Mouse (Mus musculus) megakaryocyte, embryonic 14.5 days (primary cell): ENCODE measurements at regions not wholly inside any gene's neighbourhood (a gene's known extent, or its start where the extent isn't known, plus 50 kb on each side); places are given as distances from the start of the nearest gene placed in this dataset.

Experiments used
- FLI1 ChIP-seq: IDR thresholded peaks from 2 replicates; pipeline ENCODE4 v1.6.1; 2012; ENCODE audit warnings: low read length, inconsistent platforms, mixed read lengths
- GATA1 ChIP-seq: IDR thresholded peaks from 3 replicates; pipeline ENCODE4 v1.6.1; 2012; ENCODE audit warnings: mixed read lengths, low read length, inconsistent platforms, borderline replicate concordance

DNA sequence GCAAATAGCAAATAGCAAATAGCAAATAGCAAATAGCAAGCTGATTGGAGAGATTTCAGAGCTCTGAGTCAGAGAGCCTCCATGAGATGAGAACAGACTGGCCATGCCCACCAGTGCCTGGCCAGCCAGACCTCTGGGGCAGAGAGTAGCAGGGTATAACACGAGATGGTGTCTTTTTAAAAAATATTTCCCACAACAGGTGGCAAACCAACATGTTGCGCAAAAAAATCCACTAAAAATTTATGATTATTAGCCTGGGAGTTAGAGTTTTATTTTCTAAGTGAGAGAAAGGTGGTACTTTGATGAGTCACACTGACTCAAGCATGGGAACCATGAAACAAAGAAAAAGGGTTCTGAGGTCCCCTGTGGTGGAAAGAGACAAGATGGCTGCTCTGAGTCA, 753.5 kb upstream of the Adam24 start:
- TF ChIP-seq FLI1 (no peak), GATA1 (no peak)
